8 mouse cellular contexts compared by ENCODE assay signal in the genomic region with DNA sequence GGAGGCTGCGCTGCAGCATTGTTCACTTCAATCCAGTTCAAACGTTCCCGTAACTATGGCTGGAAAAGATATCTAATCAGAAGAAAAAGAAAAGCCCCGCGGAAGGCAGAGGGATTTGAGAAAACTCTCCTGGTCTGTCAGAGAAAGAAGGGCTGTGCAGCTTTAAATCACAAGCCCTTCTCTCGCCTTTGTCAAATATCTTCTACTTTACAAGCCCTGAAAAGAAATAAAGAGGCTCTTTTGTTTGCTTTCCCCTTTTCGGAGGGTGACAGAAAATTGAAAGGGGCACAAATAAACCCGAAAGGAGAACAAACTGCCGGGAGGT.
A peak's percentile ranks its signal among the peaks of the same experiment; 100 is the strongest.
DNase-seq lines count a peak whose midpoint lies in the region; ATAC-seq and TF ChIP-seq lines count a peak whose summit lies in the region.

No protein-coding gene starts in this region.

- TF ChIP-seq CTCF in CH12.LX (conservative IDR thresholded peaks at IDR 0.05 in 1 of 2, IDR thresholded peaks at IDR 0.05 in 1 of 2; ENCODE audit: low read depth in 2 of 2, low read length in 2 of 2), result no peak
- TF ChIP-seq CTCF in forebrain, postnatal 0 days (IDR thresholded peaks at IDR 0.05; ENCODE audit: low read depth), result no peak

- TF ChIP-seq POLR2A in CH12.LX (IDR thresholded peaks at IDR 0.05; ENCODE audit: low read depth, low read length), result no peak

- 2% methylated on average over 9 of the region's 9 CpGs for WGBS in forebrain, postnatal 0 days
- 1% methylated on average over 9 of the region's 9 CpGs for WGBS in liver, embryonic 16.5 days (ENCODE audit: insufficient replicate concordance)

- H3K4me1 ChIP-seq in CH12.LX (ENCODE audit: control insufficient read depth in 1 of 2, insufficient read depth in 2 of 2), result peaks cover under 1 to 19% of the 10 kb centered on the region in 2 experiments; a peak in 3 of 4 replicates
- H3K4me1 ChIP-seq in forebrain, postnatal 0 days (ENCODE audit: insufficient read depth), result peaks cover 17% of the 10 kb centered on the region
- no peaks in the 10 kb centered on the region; the same call in 1 of the 2 replicates for H3K4me1 ChIP-seq in liver, embryonic 16.5 days (ENCODE audit: control insufficient read depth, low read depth, low read length)

- H3K4me2 ChIP-seq in CH12.LX (ENCODE audit: insufficient read depth, low read depth, poor library complexity, severe bottlenecking), result peak overlapping the region; percentile 99
- H3K4me2 ChIP-seq in forebrain, postnatal 0 days (ENCODE audit: low read depth), result peak overlapping the region; percentile 51
- peak overlapping the region; percentile 87 for H3K4me2 ChIP-seq in liver, embryonic 16.5 days (ENCODE audit: low read depth, low read length)

- peak overlapping the region; percentile 58 for H3K9ac ChIP-seq in CH12.LX (ENCODE audit: insufficient read depth, low read depth)
- H3K9ac ChIP-seq in forebrain, postnatal 0 days, result peak overlapping the region; percentile 90
- peak overlapping the region; percentile 57; the same call in 1 of the 2 replicates for H3K9ac ChIP-seq in liver, embryonic 16.5 days (ENCODE audit: low read depth, low read length)

- no peak overlapping the region for H3K27ac ChIP-seq in CH12.LX (ENCODE audit: insufficient read depth, low read depth)
- H3K27ac ChIP-seq in forebrain, postnatal 0 days (ENCODE audit: low read depth, low read length), result peak overlapping the region; percentile 95
- no peak overlapping the region for H3K27ac ChIP-seq in liver, embryonic 16.5 days (ENCODE audit: low read length)

- in situ Hi-C loops in CH12.LX (cut with MboI; ENCODE audit: low pct_ligation_motif_present, low pct_unique_long_range_greater_than_20kb, low sequenced_read_pairs), result loop anchor here (25.0 kb wide), 2 partner anchors 424 to 426 kb away; partner anchors contain the start of gene Depdc1b

- no peak for TF ChIP-seq RAD21 in CH12.LX (IDR thresholded peaks at IDR 0.05; ENCODE audit: low read depth, low read length)

- no peaks in the 10 kb centered on the region for H3K9me3 ChIP-seq in CH12.LX (replicated peaks; ENCODE audit: low read length)
- no peaks in the 10 kb centered on the region for H3K9me3 ChIP-seq in forebrain, postnatal 0 days (ENCODE audit: low read length)
- no peaks in the 10 kb centered on the region for H3K9me3 ChIP-seq in liver, embryonic 16.5 days (replicated peaks; ENCODE audit: control insufficient read depth, low read length)

- ATAC-seq in forebrain, postnatal 0 days, result no peak
- no peak for ATAC-seq in liver, embryonic 16.5 days (ENCODE audit: low read depth)

- H3K79me2 ChIP-seq in CH12.LX (replicated peaks; ENCODE audit: control insufficient read depth, extremely low read depth, insufficient read depth, poor library complexity, severe bottlenecking), result peaks cover 11% of the 10 kb centered on the region

- peak; percentile 43 for DNase-seq in embryo, embryonic 9.5 days (ENCODE audit: extremely low spot score)
- no peak for DNase-seq in embryo, embryonic 10.5 days (ENCODE audit: low spot score)
- DNase-seq in CH12.LX (ENCODE audit: extremely low read depth), result no peak
- DNase-seq in forebrain, postnatal 0 days, result peak; percentile 52
- DNase-seq in ovary, postnatal 36 days (ENCODE audit: low spot score), result no peak
- DNase-seq in cerebellum, adult 18-20 months, result no peak
- no peak for DNase-seq in cerebellum, adult 9-11 months

- peaks cover 0 to 3% of the 10 kb centered on the region in 2 experiments for H3K36me3 ChIP-seq in CH12.LX (replicated peaks in 1 of 2; ENCODE audit: control insufficient read depth in 1 of 2, insufficient read depth in 1 of 2, low read length in 1 of 2)
- no peaks in the 10 kb centered on the region for H3K36me3 ChIP-seq in forebrain, postnatal 0 days (ENCODE audit: insufficient read depth)
- H3K36me3 ChIP-seq in liver, embryonic 16.5 days (ENCODE audit: control insufficient read depth, insufficient read depth), result no peaks in the 10 kb centered on the region

- peaks cover 35% of the 10 kb centered on the region for H3K27me3 ChIP-seq in CH12.LX (replicated peaks)
- H3K27me3 ChIP-seq in forebrain, postnatal 0 days (ENCODE audit: insufficient read depth, low read length), result no peaks in the 10 kb centered on the region; the same call in 1 of the 2 replicates
- H3K27me3 ChIP-seq in liver, embryonic 16.5 days (ENCODE audit: control insufficient read depth, insufficient read depth, low read depth, low read length), result peaks cover 70% of the 10 kb centered on the region

- dilution Hi-C loops in CH12.LX (cut with MboI; ENCODE audit: extremely low pct_ligation_motif_present, extremely low pct_unique_long_range_greater_than_20kb, low sequenced_read_pairs), result no loop called here

- no peak for TF ChIP-seq EP300 in CH12.LX (IDR thresholded peaks at IDR 0.05; ENCODE audit: low read length)

- H3K4me3 ChIP-seq in CH12.LX (replicated peaks in 1 of 3; ENCODE audit: low read depth in 2 of 3, low read length in 2 of 3, poor library complexity in 1 of 3), result peak overlapping the region; percentile 53 to 100 (median 77)
- H3K4me3 ChIP-seq in forebrain, postnatal 0 days (ENCODE audit: low read depth, low read length), result peak overlapping the region; percentile 93
- H3K4me3 ChIP-seq in liver, embryonic 16.5 days (ENCODE audit: low read depth, low read length), result peak overlapping the region; percentile 69

TF ChIP-seq in CH12.LX, 34 proteins besides CTCF, POLR2A, EP300 and RAD21:
- TF ChIP-seq USF1 (IDR thresholded peaks at IDR 0.05; ENCODE audit: low read depth, low read length), result no peak
- TF ChIP-seq UBTF (IDR thresholded peaks at IDR 0.05; ENCODE audit: low read depth, low read length), result no peak
- no peak for TF ChIP-seq HCFC1 (IDR thresholded peaks at IDR 0.05; ENCODE audit: low read depth, low read length)
- no peak for TF ChIP-seq GABPA (IDR thresholded peaks at IDR 0.05; ENCODE audit: insufficient replicate concordance, low read depth, low read length)

Comparison
In these comparisons a context has a peak if more than half of its experiments do, and no peak if none do; other contexts are left out.
1. DNase-seq: peak in embryo, embryonic 9.5 days (single experiment) and forebrain, postnatal 0 days (single experiment); none in embryo, embryonic 10.5 days (single experiment), CH12.LX (single experiment), ovary, postnatal 36 days (single experiment), cerebellum, adult 18-20 months (0 of 2) and cerebellum, adult 9-11 months (single experiment).
2. Peak in every context shown above with its lines, with median percentiles within 50 percentile points of each other: H3K4me2 ChIP-seq, H3K4me3 ChIP-seq and H3K9ac ChIP-seq.